Mouse (Mus musculus) forebrain, embryonic 14.5 days (tissue): ENCODE measurements at regions not wholly inside any gene's neighbourhood (a gene's known extent, or its start where the extent isn't known, plus 50 kb on each side); places are given as distances from the start of the nearest gene placed in this dataset.
A peak's percentile ranks its signal among the peaks of the same experiment; 100 is the strongest.

Experiments
- ATAC-seq: fragments of 200-750 bp; cut with Nextera tagmentation; 2 replicates; pipeline ENCODE4 v1.8.0; 2017; ENCODE audit warnings: mild to moderate bottlenecking, moderate library complexity
- DNase-seq: peaks from one replicate; pipeline ENCODE4 v3.0.0-alpha.2; 2015; ENCODE audit warnings: low spot score
- H3K27ac ChIP-seq: fragments of 300-500 bp; sonication (generic); 2 replicates; pipeline ENCODE4 v1.5.1; 2014; ENCODE audit warnings: low read depth, mild to moderate bottlenecking, control low read depth, low read length, moderate library complexity
- H3K27me3 ChIP-seq: fragments of 300-500 bp; sonication (generic); replicated peaks from 2 replicates; pipeline ENCODE4 v1.6.1; 2014; ENCODE audit warnings: low read length, control low read depth, mixed read lengths; ENCODE audit not compliant: control insufficient read depth, insufficient read depth
- H3K36me3 ChIP-seq: fragments of 300-500 bp; sonication (generic); 2 replicates; pipeline ENCODE4 v1.6.1; 2014; ENCODE audit warnings: low read length, control low read depth; ENCODE audit not compliant: control insufficient read depth, insufficient read depth
- H3K4me1 ChIP-seq: fragments of 300-500 bp; sonication (generic); 2 replicates; pipeline ENCODE4 v1.6.1; 2014; ENCODE audit warnings: antibody characterized with exemption, low read length, control low read depth; ENCODE audit not compliant: control insufficient read depth, insufficient read depth
- H3K4me2 ChIP-seq: fragments of 300-500 bp; sonication (generic); 2 replicates; pipeline ENCODE4 v1.6.1; 2014; ENCODE audit warnings: mild to moderate bottlenecking, control low read depth, low read length
- H3K4me3 ChIP-seq: fragments of 300-500 bp; sonication (generic); 2 replicates; pipeline ENCODE4 v1.5.1; 2014; ENCODE audit warnings: low read depth, low read length, control low read depth
- H3K9ac ChIP-seq: fragments of 300-500 bp; sonication (generic); 2 replicates; pipeline ENCODE4 v1.6.1; 2014; ENCODE audit warnings: mild to moderate bottlenecking, low read length, control low read depth, moderate library complexity
- H3K9me3 ChIP-seq: fragments of 300-500 bp; sonication (generic); replicated peaks from 2 replicates; pipeline ENCODE4 v1.6.1; 2016; ENCODE audit warnings: low read length, control low read depth, mixed read lengths; ENCODE audit not compliant: control insufficient read depth
- WGBS: fragments of 180-500 bp; shearing (Covaris S2); extraction: QIAGEN DNeasy Blood & Tissue Kit; methylation state at CpG from one replicate; pipeline ENCODE4 v1.1.7; 2014; 5-methylcytosine and 5-hydroxymethylcytosine counted together

DNA sequence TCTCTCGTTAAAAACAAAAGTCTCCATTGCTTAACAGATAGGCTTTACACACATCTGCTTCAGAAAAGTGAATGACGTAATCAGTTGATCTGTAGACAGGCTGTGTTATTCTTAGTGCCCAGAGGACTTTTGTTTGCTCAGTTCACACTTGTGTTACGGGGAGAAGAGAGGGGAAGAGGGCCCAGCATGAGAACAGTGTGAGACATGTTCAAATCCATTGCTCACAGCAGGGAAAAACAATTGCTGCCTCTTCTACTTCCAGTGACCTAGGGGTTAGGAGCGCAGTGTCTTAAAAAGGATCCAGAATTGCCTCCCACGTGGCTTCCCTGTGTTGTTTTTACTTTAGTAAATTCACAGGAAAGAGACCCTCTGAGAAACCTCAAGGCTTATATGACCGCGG lies 243.3 kb upstream of the BC052040 start:
- H3K4me1 ChIP-seq = peaks cover 7% of the 10 kb centered on the region; the same call in 1 of the 2 replicates
- WGBS = 18% methylated on average over 7 of the region's 7 CpGs
- no peak overlapping the region for H3K4me3 ChIP-seq
- ATAC-seq (peak; percentile 52; the same call in 1 of the 2 replicates), DNase-seq (peak; percentile 24)
- H3K9ac ChIP-seq = no peak overlapping the region
- H3K9me3 ChIP-seq = no peaks in the 10 kb centered on the region
- no peak overlapping the region for H3K4me2 ChIP-seq
- no peaks in the 10 kb centered on the region for H3K36me3 ChIP-seq
- H3K27me3 ChIP-seq = no peaks in the 10 kb centered on the region
- no peak overlapping the region for H3K27ac ChIP-seq

DNA sequence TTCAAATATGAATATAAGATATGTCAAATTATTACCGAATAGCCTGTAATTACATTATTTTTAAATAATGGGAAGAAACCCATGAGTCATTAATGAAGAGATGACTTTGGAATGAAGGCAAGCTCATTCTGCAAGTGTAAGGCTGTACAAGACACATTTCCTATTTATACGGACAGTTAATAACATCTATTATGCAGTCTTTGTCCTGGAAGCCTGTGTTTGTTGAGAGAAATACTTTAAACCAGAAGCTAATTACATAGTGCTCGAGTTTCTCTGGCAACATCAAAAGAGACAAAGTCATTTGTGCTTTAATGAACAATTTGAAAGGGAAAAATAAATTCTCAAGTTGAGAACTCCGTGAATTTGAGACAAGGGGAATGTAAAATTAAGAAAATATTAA lies 242.5 kb upstream of the BC052040 start:
- 14% methylated on average over 4 of the region's 4 CpGs for WGBS
- H3K27ac ChIP-seq = no peak overlapping the region
- H3K9ac ChIP-seq = no peak overlapping the region
- H3K27me3 ChIP-seq = no peaks in the 10 kb centered on the region
- ATAC-seq (no peak), DNase-seq (peak; percentile 52)
- H3K4me3 ChIP-seq = no peak overlapping the region
- no peaks in the 10 kb centered on the region for H3K36me3 ChIP-seq
- H3K4me1 ChIP-seq = peaks cover 7% of the 10 kb centered on the region; the same call in 1 of the 2 replicates
- no peak overlapping the region for H3K4me2 ChIP-seq
- no peaks in the 10 kb centered on the region for H3K9me3 ChIP-seq

DNA sequence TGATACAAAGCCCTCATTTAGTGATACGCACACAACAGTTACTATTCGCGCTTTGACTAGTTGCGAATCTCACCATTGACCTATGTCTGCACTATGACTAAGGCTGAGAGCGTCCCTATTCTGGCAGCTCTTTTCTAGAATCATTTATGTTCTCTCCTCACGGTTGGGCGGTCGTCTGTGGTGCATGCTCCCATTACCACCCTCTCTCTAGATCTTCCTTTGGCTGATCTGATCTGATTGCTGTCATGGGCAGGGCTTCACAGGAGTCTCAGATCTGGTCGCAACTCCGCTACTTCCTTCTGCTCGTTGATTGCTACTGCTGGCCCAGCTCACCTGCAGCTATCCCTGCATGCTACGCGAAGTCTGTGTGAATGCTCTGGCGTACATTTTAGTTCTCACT lies 239.2 kb upstream of the BC052040 start:
- Histone ChIP-seq H3K36me3 (no peaks in the 10 kb centered on the region), H3K27me3 (no peaks in the 10 kb centered on the region), H3K9me3 (no peaks in the 10 kb centered on the region), H3K4me1 (peaks cover 9% of the 10 kb centered on the region; the same call in 1 of the 2 replicates), H3K4me2 (no peak overlapping the region), H3K4me3 (no peak overlapping the region), H3K27ac (no peak overlapping the region), H3K9ac (no peak overlapping the region)
- DNase-seq (no peak), ATAC-seq (no peak)
- 88% methylated on average over 14 of the region's 14 CpGs for WGBS

DNA sequence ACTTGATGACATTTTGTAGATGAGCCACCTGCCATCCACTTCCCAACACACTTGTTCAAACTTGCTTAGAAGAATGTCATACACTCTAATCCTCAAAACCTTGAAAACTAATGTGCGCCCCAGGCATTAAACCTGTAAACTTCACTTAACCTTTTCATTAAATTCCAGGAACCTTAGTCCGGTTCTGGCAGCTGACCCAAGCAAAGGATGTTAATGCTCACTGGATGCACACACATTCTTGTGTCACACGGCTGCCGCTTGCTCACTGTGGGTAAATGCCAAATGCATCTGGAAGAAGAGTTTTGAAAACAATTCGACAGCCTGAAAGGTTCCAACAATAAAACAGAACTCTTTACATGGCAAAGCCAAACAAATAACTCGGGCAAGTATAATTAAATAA lies 235.0 kb upstream of the BC052040 start:
- Histone ChIP-seq H3K27me3 (no peaks in the 10 kb centered on the region), H3K4me3 (no peak overlapping the region), H3K9me3 (no peaks in the 10 kb centered on the region), H3K4me2 (no peak overlapping the region), H3K9ac (no peak overlapping the region), H3K36me3 (no peaks in the 10 kb centered on the region), H3K4me1 (peaks cover 8% of the 10 kb centered on the region), H3K27ac (no peak overlapping the region)
- ATAC-seq = no peak
- DNase-seq = no peak
- WGBS = 37% methylated on average over 6 of the region's 6 CpGs

DNA sequence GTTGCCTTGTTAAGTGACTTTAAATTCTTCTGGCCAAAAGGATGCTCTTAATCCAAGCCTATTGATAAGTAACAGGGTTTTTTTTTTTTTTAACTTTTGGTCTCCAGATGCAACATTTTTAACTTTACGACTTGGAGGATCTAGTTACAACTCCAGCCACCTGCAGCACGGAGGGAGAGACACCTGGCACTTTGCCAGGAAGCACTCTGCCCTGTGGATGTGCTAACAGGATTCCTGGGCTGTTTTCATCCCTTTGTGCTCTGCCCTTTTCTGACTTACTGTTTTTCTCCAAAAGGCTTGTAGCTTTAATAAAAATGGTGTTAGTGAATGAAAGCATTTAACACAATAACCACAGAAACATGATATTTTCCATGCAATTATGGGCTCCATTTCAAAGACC lies 233.3 kb upstream of the BC052040 start:
- no peaks in the 10 kb centered on the region for H3K27me3 ChIP-seq
- no peak overlapping the region for H3K4me2 ChIP-seq
- peaks cover 8% of the 10 kb centered on the region for H3K4me1 ChIP-seq
- DNase-seq (peak; percentile 36), ATAC-seq (no peak)
- no peak overlapping the region for H3K4me3 ChIP-seq
- H3K36me3 ChIP-seq = no peaks in the 10 kb centered on the region
- H3K9ac ChIP-seq = no peak overlapping the region
- 13% methylated on average over 2 of the region's 2 CpGs for WGBS
- no peaks in the 10 kb centered on the region for H3K9me3 ChIP-seq
- H3K27ac ChIP-seq = no peak overlapping the region

DNA sequence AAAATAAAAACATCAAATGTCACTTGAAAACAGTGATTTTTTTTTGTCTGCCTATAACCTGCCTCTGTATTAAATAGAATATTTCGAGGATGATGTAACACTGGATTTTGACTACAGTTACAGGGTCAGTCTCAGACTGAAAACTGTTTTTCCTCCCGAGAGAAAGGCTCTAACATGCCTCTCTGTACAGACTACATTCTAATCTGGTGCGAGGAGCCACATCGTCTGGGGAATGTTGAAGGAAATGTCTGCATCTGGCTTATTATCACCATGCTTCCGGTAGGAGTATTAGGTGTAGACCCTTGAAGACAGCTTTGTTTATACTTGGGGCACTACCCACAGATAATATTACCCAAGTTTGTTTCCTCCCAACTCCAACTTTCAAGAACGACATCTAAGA lies 210.4 kb upstream of the BC052040 start:
- DNase-seq = no peak
- no peak overlapping the region for H3K4me3 ChIP-seq
- H3K27me3 ChIP-seq = no peaks in the 10 kb centered on the region
- H3K4me2 ChIP-seq = no peak overlapping the region
- no peaks in the 10 kb centered on the region for H3K4me1 ChIP-seq
- H3K9me3 ChIP-seq = no peaks in the 10 kb centered on the region
- 92% methylated on average over 6 of the region's 6 CpGs for WGBS
- no peaks in the 10 kb centered on the region for H3K36me3 ChIP-seq
- H3K27ac ChIP-seq = no peak overlapping the region
- no peak for ATAC-seq
- no peak overlapping the region for H3K9ac ChIP-seq

DNA sequence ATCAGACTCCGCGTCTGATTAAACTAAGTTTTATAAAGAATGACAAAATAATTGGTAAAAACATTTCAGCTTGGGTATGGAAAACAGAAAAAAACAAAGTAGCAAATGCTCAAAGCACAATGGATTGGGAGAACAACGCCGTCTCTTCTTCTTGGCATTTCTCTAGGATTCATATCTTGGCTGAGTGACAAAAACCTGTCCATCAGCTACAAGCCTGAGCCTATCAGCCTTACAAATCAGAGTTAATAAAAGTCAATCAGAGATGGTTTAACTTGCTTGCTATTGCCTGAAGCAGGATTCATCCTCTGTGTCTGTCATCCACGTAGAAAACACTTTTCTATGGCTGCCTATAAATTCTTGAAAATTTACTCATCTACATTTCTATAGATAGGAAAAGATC lies 206.2 kb upstream of the BC052040 start:
- Histone ChIP-seq H3K9me3 (no peaks in the 10 kb centered on the region), H3K4me3 (no peak overlapping the region), H3K9ac (no peak overlapping the region), H3K4me1 (no peaks in the 10 kb centered on the region), H3K36me3 (no peaks in the 10 kb centered on the region), H3K27ac (no peak overlapping the region), H3K27me3 (no peaks in the 10 kb centered on the region), H3K4me2 (no peak overlapping the region)
- DNase-seq (peak; percentile 65), ATAC-seq (no peak)
- WGBS = 74% methylated on average over 5 of the region's 5 CpGs

DNA sequence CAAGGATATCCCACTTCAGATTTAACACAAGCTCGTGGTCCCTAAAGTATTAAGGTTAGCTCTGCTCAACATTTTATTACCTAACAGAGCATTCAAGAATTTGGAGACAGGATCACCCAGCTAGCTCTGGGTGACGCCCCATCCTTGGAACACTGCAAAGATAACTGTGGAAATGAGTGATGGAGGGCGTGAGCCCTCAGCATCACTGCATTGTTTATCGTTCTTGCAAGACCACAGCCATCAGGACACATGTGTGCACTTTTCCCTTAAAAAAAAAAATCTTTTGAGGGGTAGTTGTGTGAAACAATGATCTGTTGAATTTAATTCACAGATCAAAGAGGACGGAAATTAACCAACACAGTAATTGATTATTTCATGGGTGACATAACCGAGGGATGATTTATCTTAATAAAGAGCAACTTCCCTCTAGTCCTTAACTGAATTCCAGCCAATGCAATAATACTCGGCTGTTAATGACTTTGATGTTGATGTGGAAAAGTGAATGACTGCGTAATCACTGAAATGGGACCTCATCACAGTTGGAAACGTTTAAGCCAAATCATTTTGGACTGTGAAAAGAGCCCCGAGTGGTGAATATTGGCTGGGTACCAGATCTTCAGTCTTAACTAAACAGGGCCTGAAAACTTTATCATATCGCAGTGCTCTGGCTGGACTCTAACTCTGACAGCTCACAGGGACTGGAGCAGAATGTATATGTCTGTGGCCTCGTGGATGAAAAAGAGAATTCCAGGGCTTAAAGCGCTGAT lies 196.9 kb upstream of the BC052040 start:
- no peaks in the 10 kb centered on the region for H3K27me3 ChIP-seq
- DNase-seq (peak; percentile 58), ATAC-seq (0 out of 2 replicates have a peak, but pooled peaks have one; percentile 12)
- 29% methylated on average over 13 of the region's 13 CpGs for WGBS
- no peaks in the 10 kb centered on the region for H3K9me3 ChIP-seq
- no peak overlapping the region for H3K4me2 ChIP-seq
- H3K4me1 ChIP-seq = peaks cover 15% of the 10 kb centered on the region
- no peak overlapping the region for H3K9ac ChIP-seq
- no peak overlapping the region for H3K4me3 ChIP-seq
- no peak overlapping the region for H3K27ac ChIP-seq
- H3K36me3 ChIP-seq = no peaks in the 10 kb centered on the region
